Mouse (Mus musculus) left cerebral cortex, adult 18-20 months (tissue): ENCODE measurements around the gene Gm20489. TPM values are rescaled to one million over a fixed set of nuclear protein-coding genes. Genes with fewer than 3 reads are reported as not detected.

Experiments
- DNase-seq, 2 experiments: peaks; one replicate each; pipeline ENCODE4 v3.0.0; 2021 to 2022; ENCODE audit warnings: low spot score in 2 of 2, mixed read lengths in 1 of 2
- long read RNA-seq, 2 experiments: library from polyadenylated mRNA; stranded (forward); transcript quantifications; one replicate each; pipeline ENCODE4 v2.0.0; 2021
- total RNA-seq, 2 experiments: library from RNA; stranded (reverse); gene quantifications; 2 replicates each; pipeline ENCODE4 v1.2.3; 2021

Gene Gm20489
- not detected for total RNA-seq
- long read RNA-seq, experiment 1: 0 reads
- long read RNA-seq, experiment 2: 0 reads

DNA sequence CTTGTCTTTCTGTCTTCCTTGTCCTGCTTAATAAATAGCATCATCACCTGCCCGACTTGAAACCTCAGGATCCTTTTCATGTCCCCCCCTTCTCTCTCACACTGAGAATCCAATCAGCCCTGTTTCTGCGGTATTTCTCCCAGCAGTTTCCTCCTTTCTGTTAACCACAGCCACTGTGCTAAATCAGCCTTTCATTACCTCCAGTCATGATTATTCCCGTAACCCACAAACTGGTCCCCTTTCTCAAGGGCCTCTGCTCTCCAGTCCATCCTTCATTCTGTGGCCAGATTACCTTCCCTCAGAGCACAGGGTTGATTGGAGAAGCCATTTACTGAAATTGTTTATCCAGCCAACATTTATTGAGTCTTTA lies at the start of gene Gm20489:
Gene Gm20489, minus strand, starts transcription at position 269 of the 370 bp plus-strand sequence.
- no peak for DNase-seq

GRCm38 (mm10) chrX:101313625-101314359 lies 45.0 kb upstream of the Gm20489 start:
- DNase-seq: peak; percentile 69 to 88

DNA sequence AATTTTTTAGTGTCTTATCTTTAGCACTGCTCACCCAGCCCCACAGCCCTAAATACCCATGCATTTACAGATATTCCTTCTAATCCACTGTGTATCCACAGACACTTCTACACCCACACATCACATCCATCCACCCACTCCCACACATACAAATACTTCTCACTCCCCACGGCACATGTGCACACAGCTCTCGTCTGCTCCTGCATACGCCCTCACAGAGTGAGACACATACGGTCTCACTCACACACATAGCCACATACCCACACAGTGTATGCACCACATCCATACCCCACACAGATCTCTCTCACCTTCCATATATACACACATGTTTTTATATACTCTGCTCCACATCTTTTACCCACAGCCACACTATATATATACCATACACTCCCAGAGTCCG lies 40.5 kb upstream of the Gm20489 start:
- peak in 1 of 2 experiments; percentile 44 for DNase-seq

- no peak for DNase-seq
Observed at GRCm38 (mm10) chrX:101304646-101305045, 35.8 kb upstream of the Gm20489 start.

DNA sequence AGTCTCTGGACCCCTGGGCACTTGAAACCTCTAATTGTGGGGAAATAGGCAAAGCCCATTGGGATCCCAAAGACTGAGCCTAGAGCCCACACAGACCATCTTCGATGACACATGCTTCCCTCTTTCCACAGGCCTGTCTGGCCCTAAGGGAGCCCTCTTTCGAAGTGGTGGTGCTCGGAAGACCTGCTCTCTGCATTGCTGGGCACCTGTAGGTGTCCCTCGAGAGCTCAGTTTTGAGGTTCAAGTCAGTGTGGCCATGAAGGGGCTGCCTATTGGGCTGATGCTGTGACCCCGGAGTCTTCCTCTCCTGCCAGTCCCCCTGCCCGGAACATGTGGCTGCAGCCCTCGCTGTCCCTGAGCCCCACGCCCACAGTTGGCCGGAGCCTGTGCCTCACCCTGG lies 32.8 kb upstream of the Gm20489 start:
- no peak for DNase-seq

DNA sequence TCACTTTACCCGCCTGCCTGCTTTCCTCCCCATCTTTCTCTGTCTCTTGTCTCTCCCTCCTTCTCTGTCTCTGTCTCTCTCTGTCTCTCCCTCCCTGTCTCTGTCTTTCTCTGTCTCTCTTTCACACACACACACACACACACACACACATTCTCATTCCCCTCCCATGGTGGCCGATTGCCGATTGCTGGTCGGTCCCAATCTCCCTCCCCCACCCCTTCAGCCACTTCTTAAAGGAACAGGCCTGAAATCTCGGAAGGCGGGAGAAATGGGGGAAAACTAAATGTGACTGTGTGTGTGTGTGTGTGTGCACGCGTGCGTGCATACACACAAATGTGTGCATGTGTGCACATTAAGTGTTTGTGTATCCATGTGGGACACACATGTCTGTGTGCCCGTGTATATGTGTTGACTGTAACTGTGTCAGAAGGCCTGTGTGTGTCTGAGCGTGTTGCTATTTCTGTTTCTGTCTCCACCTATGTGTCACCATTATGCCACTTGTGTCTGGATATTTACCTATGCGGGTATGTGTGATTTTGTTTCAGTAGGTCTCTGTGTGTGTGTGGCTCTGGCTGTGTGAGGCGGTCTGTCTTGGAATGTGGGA lies 31.7 kb upstream of the Gm20489 start:
- DNase-seq: no peak

GRCm38 (mm10) chrX:101299473-101300426 lies 30.9 kb upstream of the Gm20489 start:
- DNase-seq: no peak

DNA sequence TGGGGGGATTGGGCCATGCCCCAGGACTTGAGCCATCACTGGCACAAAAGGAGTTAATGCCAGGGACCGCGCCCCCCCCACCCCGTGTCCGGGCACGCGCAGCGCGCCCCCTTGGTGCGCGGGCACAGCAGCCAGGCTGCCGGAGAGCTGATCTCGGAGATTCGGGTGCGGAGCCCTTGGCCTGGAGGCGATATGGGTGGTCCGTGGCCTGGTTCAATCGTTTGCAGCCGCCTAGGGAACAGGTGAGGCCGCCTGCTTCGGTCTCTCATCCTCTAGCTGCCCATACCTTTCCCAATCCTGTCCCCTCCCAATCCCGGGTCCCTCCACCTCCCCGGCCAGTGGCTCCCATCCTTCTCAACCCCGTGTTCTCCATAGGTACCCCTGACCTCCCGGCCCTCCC lies 30.2 kb upstream of the Gm20489 start, which contains the start of gene Nlgn3:
Gene Nlgn3, plus strand, starts transcription at position 114 of the 400 bp plus-strand sequence.
- DNase-seq: peak; percentile 39 to 42

DNA sequence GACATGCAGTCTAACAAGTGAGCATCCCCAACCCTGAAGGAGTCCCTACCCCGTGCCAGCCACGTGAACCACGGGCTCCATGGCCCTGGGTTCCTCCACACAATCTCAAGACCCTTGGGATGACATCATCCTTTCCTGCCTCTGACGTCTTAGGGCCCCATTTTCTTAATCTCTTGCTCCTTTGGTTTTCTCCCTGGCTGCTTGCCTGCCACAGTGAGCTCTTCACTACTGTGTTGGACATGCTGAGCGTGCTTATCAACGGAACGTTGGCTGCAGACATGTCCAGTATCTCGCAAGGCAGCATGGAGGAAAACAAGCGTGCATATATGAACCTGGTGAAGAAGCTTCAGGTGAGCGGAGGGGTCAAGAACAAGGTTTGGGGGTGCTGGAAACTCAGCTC lies 21.3 kb upstream of the Gm20489 start:
- DNase-seq: no peak

DNA sequence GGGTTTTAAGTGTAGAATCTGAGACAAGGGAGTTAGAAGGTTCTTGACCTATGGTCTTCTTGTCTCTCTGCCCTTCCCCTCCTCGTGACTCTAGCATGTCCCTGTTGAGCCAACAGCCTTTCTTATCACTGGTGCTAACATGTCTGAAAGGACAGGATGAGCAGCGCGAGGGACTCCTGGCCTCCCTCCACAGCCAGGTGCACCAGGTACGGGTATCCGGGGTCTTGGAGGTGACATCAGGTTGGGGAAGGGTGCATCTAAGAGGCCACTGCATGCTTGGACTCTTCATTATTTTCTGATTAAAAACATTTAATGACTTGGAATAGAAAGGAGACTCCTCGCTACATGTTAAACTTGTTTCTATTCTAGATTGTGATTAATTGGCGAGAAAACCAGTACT lies 20.2 kb upstream of the Gm20489 start:
- no peak for DNase-seq

DNA sequence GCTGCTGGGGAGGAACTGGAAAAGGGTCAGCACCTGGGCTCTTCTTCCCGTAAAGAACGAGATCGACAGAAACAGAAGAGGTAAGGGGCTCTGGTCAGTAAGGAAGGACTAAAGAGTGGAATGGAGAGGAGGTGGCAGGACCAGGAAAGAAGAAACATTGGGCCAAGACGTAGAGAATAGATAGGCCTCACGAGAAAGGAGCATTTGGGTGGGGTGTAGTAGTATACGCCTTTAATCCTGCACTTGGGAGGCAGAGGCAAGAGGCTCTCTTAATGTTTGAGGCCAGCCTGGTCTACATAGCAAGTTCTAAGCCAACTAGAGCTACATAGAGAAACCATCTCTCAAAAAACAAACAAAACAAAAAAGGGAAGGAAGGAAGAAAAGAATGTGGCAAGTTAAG lies 19.6 kb upstream of the Gm20489 start:
- DNase-seq: no peak

DNA sequence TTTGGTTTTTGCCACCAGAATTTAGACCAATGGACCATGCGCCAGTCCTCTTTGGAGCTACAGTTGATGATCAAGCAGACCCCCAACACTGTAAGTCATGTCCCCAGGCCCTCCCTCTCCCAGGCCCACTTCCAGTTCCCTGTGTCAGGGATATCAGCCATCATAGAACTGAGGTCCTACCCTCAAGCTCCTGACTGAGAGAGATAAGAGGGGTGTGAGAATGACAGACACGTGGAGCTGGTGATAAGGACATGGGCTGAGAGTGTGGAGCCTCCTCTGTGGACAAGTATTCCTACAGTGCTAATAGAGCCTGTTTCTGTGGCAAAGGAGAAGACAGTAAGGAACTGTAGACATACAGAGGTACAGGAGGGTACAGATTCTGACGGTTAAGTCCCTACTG lies 18.7 kb upstream of the Gm20489 start:
- no peak for DNase-seq

GRCm38 (mm10) chrX:101285953-101286670 lies 17.3 kb upstream of the Gm20489 start:
- DNase-seq: no peak

DNA sequence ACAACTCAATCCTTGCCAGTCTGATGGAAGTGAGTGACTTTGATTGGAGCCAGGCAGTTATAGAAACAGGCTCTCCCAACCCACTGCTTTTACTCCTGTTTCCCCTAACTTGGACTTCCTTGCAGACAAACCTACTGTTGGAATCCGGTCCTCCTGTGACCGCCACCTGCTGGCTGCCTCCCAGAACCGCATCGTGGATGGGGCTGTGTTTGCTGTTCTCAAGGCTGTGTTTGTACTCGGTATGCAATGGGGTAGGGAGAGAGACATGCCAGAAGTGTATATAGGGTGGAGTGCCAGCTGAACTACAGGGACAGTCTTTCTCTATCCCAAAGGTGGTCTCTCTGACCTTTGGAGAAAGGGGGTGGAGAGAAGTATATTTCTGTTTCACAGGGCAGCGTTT lies 16.7 kb upstream of the Gm20489 start:
- DNase-seq: peak; percentile 49 to 53

GRCm38 (mm10) chrX:101282813-101283212 lies 14.0 kb upstream of the Gm20489 start:
- DNase-seq: no peak

DNA sequence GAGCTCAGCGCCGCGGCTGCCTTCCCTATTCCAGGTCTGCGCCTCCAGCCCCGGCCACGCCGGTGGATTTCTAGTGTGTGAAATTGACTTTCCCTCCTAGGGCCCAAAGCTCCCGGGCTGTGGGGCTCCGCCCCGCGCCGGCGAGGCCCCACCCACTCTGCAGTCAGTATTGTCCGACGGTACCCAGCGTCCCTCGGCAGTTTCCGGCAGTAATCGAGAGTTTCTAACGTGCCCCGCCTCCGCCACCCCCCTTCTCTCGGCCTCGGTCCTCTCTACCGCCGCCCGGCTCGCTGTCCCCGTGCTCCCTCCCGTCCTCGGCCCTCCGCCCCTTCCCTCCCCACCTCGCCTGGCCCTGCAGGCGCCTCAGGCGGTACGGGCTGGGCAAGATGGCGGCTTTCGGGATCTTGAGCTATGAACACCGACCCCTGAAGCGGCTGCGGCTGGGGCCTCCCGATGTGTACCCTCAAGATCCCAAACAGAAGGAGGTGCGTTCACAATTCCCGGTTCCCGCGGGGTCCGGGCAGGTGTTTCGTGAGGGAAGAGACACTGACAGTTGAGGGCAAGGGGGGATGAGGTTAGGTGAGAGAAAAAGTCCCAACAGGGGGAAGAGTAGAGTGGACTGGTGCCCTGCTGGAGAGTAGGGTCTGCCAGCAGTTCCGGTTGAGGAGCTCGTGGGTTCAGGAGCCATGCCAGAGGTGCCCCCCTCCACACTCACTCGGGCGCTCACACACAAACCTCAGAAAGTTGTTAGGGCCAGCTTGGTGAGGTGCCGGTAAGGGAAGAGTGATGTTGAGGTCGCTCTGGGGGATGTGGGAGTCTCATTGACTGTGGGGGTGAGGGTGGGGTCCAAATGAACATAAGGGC lies 5.3 kb upstream of the Gm20489 start, which contains the start of gene Med12:
Gene Med12, plus strand, starts transcription at position 156 of the 864 bp plus-strand sequence.
- peak; percentile 68 to 83 for DNase-seq

DNA sequence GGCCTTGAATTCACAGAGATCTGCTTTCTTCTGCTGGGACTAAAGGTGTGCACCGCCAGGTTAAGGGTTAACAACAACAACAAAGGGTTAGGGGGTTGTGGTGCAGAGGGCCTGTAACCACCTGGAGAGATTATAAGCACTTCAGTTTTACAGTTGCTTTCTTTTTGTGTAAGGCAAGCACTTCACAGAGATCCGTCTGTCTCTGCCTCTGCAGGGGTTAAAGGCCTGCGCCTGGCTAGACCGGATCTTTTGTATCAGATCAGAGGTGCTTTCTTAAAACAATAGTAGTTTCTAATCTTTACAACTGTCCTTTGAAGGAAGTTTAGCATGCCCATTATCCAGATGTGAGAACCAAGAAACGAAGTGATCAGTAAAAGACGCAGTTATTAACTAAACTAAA lies 4.6 kb upstream of the Gm20489 start:
- no peak for DNase-seq

- no peak for DNase-seq
Observed at GRCm38 (mm10) chrX:101268025-101268754, 633 bp downstream of the Gm20489 start, which contains the start of gene Il2rg. TSS of gene Il2rg (minus strand) at chrX:101268255.

DNA sequence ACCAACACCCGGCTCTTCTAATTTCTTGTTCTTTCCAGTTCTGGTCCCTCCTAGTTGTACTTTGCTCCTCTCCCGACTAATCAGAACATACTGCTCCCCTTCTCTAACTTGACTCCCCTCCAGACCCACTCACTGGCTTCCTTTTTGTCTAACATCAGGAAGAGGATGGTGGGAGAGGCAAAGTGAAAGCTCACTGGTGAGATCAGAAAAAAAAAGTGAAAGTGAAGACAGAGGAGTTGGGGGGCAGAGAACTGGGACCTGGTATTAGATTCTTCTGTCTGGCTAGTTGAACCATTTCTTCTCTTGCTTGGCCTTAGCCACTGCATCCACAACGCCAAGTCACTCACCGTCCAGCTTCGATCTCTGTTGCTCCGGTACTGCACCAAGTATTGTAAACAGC lies 2.2 kb downstream of the Gm20489 start:
- DNase-seq: no peak
